Comparison of ENCODE assay signal across 17 mouse cellular contexts in the genomic region with DNA sequence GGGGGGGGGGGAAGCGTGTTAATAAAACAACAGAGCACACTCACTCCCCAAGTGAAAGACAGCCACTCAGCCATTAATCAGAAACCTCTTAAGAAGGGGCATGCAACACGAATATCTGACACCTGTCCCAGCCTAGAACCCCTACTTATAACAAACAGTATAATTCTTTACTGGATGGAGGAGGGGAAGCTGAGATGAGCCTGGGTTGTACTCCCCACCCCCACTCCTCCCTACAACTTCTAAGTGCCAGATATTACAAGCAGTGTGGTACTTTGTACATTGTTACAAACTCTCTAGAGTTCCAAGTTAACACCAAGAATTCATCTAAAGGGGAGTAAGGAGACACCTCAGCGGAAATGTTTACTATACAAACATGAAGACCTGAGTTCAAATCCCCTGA. TPM values are rescaled to one million over a fixed set of nuclear protein-coding genes. Genes with fewer than 3 reads are reported as not detected.
"Had no signal": no experiment of that assay in that cellular context is flagged by ENCODE, and none has a peak within 500 bp of the region (broad histone marks: within the 10 kb centered on the region; RNA-seq: fewer than 3 reads in every experiment).

No protein-coding gene starts in this region.

- H3K4me2 ChIP-seq: liver, embryonic 13.5 days; midbrain, embryonic 11.5 days had no signal

- H3K27ac ChIP-seq: liver, embryonic 13.5 days had no signal

- DNase-seq: kidney, adult 2 months; kidney, postnatal 10 days; kidney, postnatal 4 days; left cerebral cortex, postnatal 4 days; liver, embryonic 13.5 days; lung, adult 2 months; lung, postnatal 14 days; lung, postnatal 4 days; midbrain, embryonic 14.5 days; thymus, adult 18-20 months had no signal

- H3K27me3 ChIP-seq: liver, embryonic 13.5 days had no signal

- H3K4me3 ChIP-seq: liver, embryonic 13.5 days had no signal

- H3K9ac ChIP-seq: liver, embryonic 13.5 days had no signal

- H3K9me3 ChIP-seq: liver, embryonic 13.5 days had no signal

- H3K36me3 ChIP-seq: liver, embryonic 13.5 days had no signal

RNA-seq across cellular contexts. Expression of a gene that starts 8.5 kb away (rescaled TPM):
- total RNA-seq: left cerebral cortex, postnatal 4 days; megakaryocyte progenitor cell, adult 5-6 weeks; megakaryocyte-erythroid progenitor cell, adult 5-6 weeks; midbrain, postnatal 0 days had no signal
- polyA plus RNA-seq: kidney, adult 2 months; midbrain, embryonic 11.5 days; neural tube, embryonic 11.5 days; neural tube, embryonic 14.5 days; spleen, adult 2 months had no signal
